Mouse (Mus musculus): ENCODE data around the gene Atf6.

DNA sequence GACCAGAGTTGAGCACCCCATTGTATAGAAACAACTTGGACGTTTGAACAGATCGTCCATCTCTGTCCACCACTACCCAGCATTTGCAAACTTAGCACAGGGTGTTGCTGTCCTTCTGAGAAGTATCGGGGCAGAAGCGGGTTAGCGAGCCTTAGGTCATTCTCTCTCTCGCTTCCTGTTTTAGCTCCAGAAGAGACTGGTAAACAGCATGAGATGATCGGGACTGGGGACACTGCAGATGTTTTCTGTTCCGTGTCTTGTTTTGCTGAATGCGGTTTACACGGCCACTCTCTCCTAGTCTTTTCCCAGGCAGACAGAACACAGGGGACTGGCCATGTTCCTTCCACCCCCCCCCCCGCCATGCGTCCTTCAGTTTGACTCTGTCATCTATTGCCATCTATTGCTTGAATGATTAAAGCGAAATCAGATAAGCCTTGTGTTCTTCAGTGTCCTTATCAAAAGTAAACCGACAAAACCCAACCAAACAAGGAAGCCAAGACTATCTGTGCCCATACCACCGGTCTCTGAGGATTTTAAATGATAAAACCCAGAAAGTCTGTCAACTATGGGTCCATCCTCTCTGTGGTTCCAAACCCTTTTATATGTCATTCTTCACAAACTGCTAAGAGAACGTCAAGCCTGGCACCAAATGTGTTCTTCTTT lies 31.0 kb upstream of the Atf6 start:
- TF ChIP-seq ZC3H11A (IDR thresholded peaks at IDR 0.05; ENCODE audit: borderline replicate concordance, low read depth, low read length) (no peak), MAFK (IDR thresholded peaks at IDR 0.05; ENCODE audit: insufficient read depth, low read depth, low read length) (no peak), HCFC1 (IDR thresholded peaks at IDR 0.05; ENCODE audit: borderline replicate concordance, insufficient read depth, low read length) (no peak), CHD2 (IDR thresholded peaks at IDR 0.05; ENCODE audit: low read depth, low read length) (no peak)
